Mouse (Mus musculus) heart, embryonic 12.5 days (tissue): ENCODE measurements around the gene Ten1. TPM values are rescaled to one million over a fixed set of nuclear protein-coding genes. Genes with fewer than 3 reads are reported as not detected.

Source experiments
- ATAC-seq: fragments of 200-750 bp; cut with Nextera tagmentation; 2 replicates; pipeline ENCODE4 v1.8.0; 2017; ENCODE audit warnings: moderate TSS enrichment, moderate library complexity; ENCODE audit not compliant: insufficient number of reproducible peaks, low FRiP score
- H3K27ac ChIP-seq: fragments of 300-500 bp; sonication (generic); 2 replicates; pipeline ENCODE4 v1.5.1; 2016; ENCODE audit warnings: mild to moderate bottlenecking, moderate library complexity; ENCODE audit not compliant: poor library complexity, severe bottlenecking
- H3K27me3 ChIP-seq: fragments of 300-500 bp; sonication (generic); replicated peaks from 2 replicates; pipeline ENCODE4 v1.6.1; 2016; ENCODE audit warnings: mild to moderate bottlenecking, moderate library complexity
- H3K36me3 ChIP-seq: fragments of 300-500 bp; sonication (generic); 2 replicates; pipeline ENCODE4 v1.6.1; 2016; ENCODE audit warnings: mild to moderate bottlenecking, moderate library complexity
- H3K4me1 ChIP-seq: fragments of 300-500 bp; sonication (generic); replicated peaks from 2 replicates; pipeline ENCODE4 v1.6.1; 2016; ENCODE audit warnings: mild to moderate bottlenecking
- H3K4me2 ChIP-seq: fragments of 300-500 bp; sonication (generic); 2 replicates; pipeline ENCODE4 v1.6.1; 2016; ENCODE audit warnings: mild to moderate bottlenecking, moderate library complexity
- H3K4me3 ChIP-seq: fragments of 300-500 bp; sonication (generic); 2 replicates; pipeline ENCODE4 v1.5.1; 2016; ENCODE audit warnings: mild to moderate bottlenecking
- H3K9ac ChIP-seq: fragments of 300-500 bp; sonication (generic); 2 replicates; pipeline ENCODE4 v1.6.1; 2016; ENCODE audit warnings: mild to moderate bottlenecking, moderate library complexity
- H3K9me3 ChIP-seq: fragments of 300-500 bp; sonication (generic); replicated peaks from 2 replicates; pipeline ENCODE4 v1.6.1; 2016; ENCODE audit warnings: mild to moderate bottlenecking, moderate library complexity
- WGBS: fragments of 180-500 bp; shearing (Covaris S2); methylation state at CpG from one replicate; pipeline ENCODE4 v1.1.7; 2016; 5-methylcytosine and 5-hydroxymethylcytosine counted together
- polyA plus RNA-seq: library from polyadenylated mRNA; unstranded; fragments of >200 nt; fragmentation: Nextera tagmentation; extraction: Ambion mirVana; gene quantifications from 2 replicates; pipeline ENCODE4 v1.2.1, GENCODE M21; 2016

The Ten1 gene
- polyA plus RNA-seq, 1 experiment from 2014 or later = 75.5 TPM

- peaks cover 81% of the 10 kb centered on the region for H3K36me3 ChIP-seq
- 90% methylated on average over 22 of the region's 22 CpGs for WGBS
Observed at GRCm38 (mm10) chr11:116174775-116175448, 23.7 kb upstream of the Ten1 start.

GRCm38 (mm10) chr11:116176010-116176409 lies 22.6 kb upstream of the Ten1 start:
- no peak overlapping the region for H3K27ac ChIP-seq
- H3K4me1 ChIP-seq = no peaks in the 10 kb centered on the region
- H3K4me3 ChIP-seq = no peak overlapping the region
- no peak for ATAC-seq
- H3K9ac ChIP-seq = no peak overlapping the region
- 90% methylated on average over 7 of the region's 7 CpGs for WGBS
- H3K36me3 ChIP-seq = peaks cover 91% of the 10 kb centered on the region
- no peaks in the 10 kb centered on the region for H3K27me3 ChIP-seq
- no peaks in the 10 kb centered on the region for H3K9me3 ChIP-seq
- H3K4me2 ChIP-seq = no peak overlapping the region

More at GRCm38 (mm10) chr11:116174775-116175448, 23.7 kb upstream of the Ten1 start:
- Histone ChIP-seq H3K27ac (no peak overlapping the region), H3K9ac (no peak overlapping the region), H3K9me3 (no peaks in the 10 kb centered on the region), H3K4me3 (no peak overlapping the region), H3K4me2 (no peak overlapping the region), H3K27me3 (no peaks in the 10 kb centered on the region), H3K4me1 (no peaks in the 10 kb centered on the region)
- no peak for ATAC-seq

- ATAC-seq = no peak
- H3K9me3 ChIP-seq = no peaks in the 10 kb centered on the region
- H3K4me2 ChIP-seq = no peak overlapping the region
- no peaks in the 10 kb centered on the region for H3K27me3 ChIP-seq
- H3K9ac ChIP-seq = no peak overlapping the region
- H3K4me3 ChIP-seq = no peak overlapping the region
- H3K36me3 ChIP-seq = peaks cover 90% of the 10 kb centered on the region
- WGBS = 90% methylated on average over 20 of the region's 20 CpGs
- no peak overlapping the region for H3K27ac ChIP-seq
- no peaks in the 10 kb centered on the region for H3K4me1 ChIP-seq
Observed at GRCm38 (mm10) chr11:116178411-116179121, 20.1 kb upstream of the Ten1 start.

GRCm38 (mm10) chr11:116185836-116186235 lies 12.8 kb upstream of the Ten1 start:
- Histone ChIP-seq H3K4me2 (no peak overlapping the region), H3K4me3 (no peak overlapping the region), H3K4me1 (peaks cover 14% of the 10 kb centered on the region; the same call in 1 of the 2 replicates), H3K36me3 (peaks cover 70% of the 10 kb centered on the region), H3K27me3 (no peaks in the 10 kb centered on the region), H3K27ac (no peak overlapping the region), H3K9ac (no peak overlapping the region), H3K9me3 (no peaks in the 10 kb centered on the region)
- ATAC-seq = no peak
- 69% methylated on average over 3 of the region's 3 CpGs for WGBS

GRCm38 (mm10) chr11:116186360-116186759 lies 12.3 kb upstream of the Ten1 start:
- H3K4me1 ChIP-seq = peaks cover 14% of the 10 kb centered on the region; the same call in 1 of the 2 replicates
- H3K4me2 ChIP-seq = no peak overlapping the region
- no peak overlapping the region for H3K9ac ChIP-seq
- WGBS = 92% methylated on average over 11 of the region's 11 CpGs
- no peaks in the 10 kb centered on the region for H3K9me3 ChIP-seq
- H3K27me3 ChIP-seq = no peaks in the 10 kb centered on the region
- ATAC-seq = no peak
- no peak overlapping the region for H3K4me3 ChIP-seq
- no peak overlapping the region for H3K27ac ChIP-seq
- peaks cover 72% of the 10 kb centered on the region for H3K36me3 ChIP-seq

GRCm38 (mm10) chr11:116187226-116187930 lies 11.3 kb upstream of the Ten1 start:
- Histone ChIP-seq H3K4me3 (no peak overlapping the region), H3K4me1 (peaks cover 14% of the 10 kb centered on the region; the same call in 1 of the 2 replicates), H3K27me3 (no peaks in the 10 kb centered on the region), H3K27ac (no peak overlapping the region), H3K9me3 (no peaks in the 10 kb centered on the region), H3K9ac (no peak overlapping the region), H3K4me2 (no peak overlapping the region), H3K36me3 (peaks cover 66% of the 10 kb centered on the region)
- WGBS = 54% methylated on average over 11 of the region's 11 CpGs
- ATAC-seq = no peak

- Histone ChIP-seq H3K9me3 (no peaks in the 10 kb centered on the region), H3K4me3 (no peak overlapping the region), H3K4me2 (no peak overlapping the region), H3K27ac (no peak overlapping the region), H3K9ac (no peak overlapping the region), H3K36me3 (peaks cover 32% of the 10 kb centered on the region), H3K4me1 (peaks cover 11% of the 10 kb centered on the region), H3K27me3 (no peaks in the 10 kb centered on the region)
- 89% methylated on average over 8 of the region's 8 CpGs for WGBS
- ATAC-seq = no peak
Observed at GRCm38 (mm10) chr11:116194619-116195018, 4.0 kb upstream of the Ten1 start.

- Histone ChIP-seq H3K4me2 (no peak overlapping the region), H3K27me3 (no peaks in the 10 kb centered on the region), H3K36me3 (peaks cover 26% of the 10 kb centered on the region), H3K9me3 (no peaks in the 10 kb centered on the region), H3K4me1 (peaks cover 12% of the 10 kb centered on the region), H3K9ac (no peak overlapping the region), H3K27ac (no peak overlapping the region), H3K4me3 (no peak overlapping the region)
- WGBS = 58% methylated on average over 5 of the region's 5 CpGs
- ATAC-seq = no peak
Observed at GRCm38 (mm10) chr11:116195252-116195651, 3.4 kb upstream of the Ten1 start.

GRCm38 (mm10) chr11:116196336-116196735 lies 2.3 kb upstream of the Ten1 start:
- no peak overlapping the region for H3K9ac ChIP-seq
- H3K4me3 ChIP-seq = no peak overlapping the region
- peaks cover 12% of the 10 kb centered on the region for H3K4me1 ChIP-seq
- H3K9me3 ChIP-seq = no peaks in the 10 kb centered on the region
- H3K4me2 ChIP-seq = no peak overlapping the region
- peaks cover 18% of the 10 kb centered on the region for H3K36me3 ChIP-seq
- H3K27ac ChIP-seq = no peak overlapping the region
- H3K27me3 ChIP-seq = no peaks in the 10 kb centered on the region
- ATAC-seq = no peak
- 86% methylated on average over 3 of the region's 3 CpGs for WGBS

- Histone ChIP-seq H3K27me3 (no peaks in the 10 kb centered on the region), H3K36me3 (peaks cover 13% of the 10 kb centered on the region), H3K9me3 (no peaks in the 10 kb centered on the region), H3K27ac (no peak overlapping the region), H3K4me2 (peak overlapping the region; percentile 94), H3K4me1 (peaks cover 12% of the 10 kb centered on the region), H3K4me3 (no peak overlapping the region), H3K9ac (no peak overlapping the region)
- 94% methylated on average over 18 of the region's 18 CpGs for WGBS
- no peak for ATAC-seq
Observed at GRCm38 (mm10) chr11:116196866-116197583, 1.6 kb upstream of the Ten1 start.

GRCm38 (mm10) chr11:116197584-116197906 lies 1.1 kb upstream of the Ten1 start:
- ATAC-seq = no peak
- Histone ChIP-seq H3K27ac (no peak overlapping the region), H3K9me3 (no peaks in the 10 kb centered on the region), H3K36me3 (peaks cover 13% of the 10 kb centered on the region), H3K9ac (no peak overlapping the region), H3K4me1 (peaks cover 12% of the 10 kb centered on the region), H3K4me2 (peak overlapping the region; percentile 94), H3K4me3 (peak overlapping the region; percentile 6; the same call in 1 of the 2 replicates), H3K27me3 (no peaks in the 10 kb centered on the region)
- 90% methylated on average over 6 of the region's 6 CpGs for WGBS
